Mouse (Mus musculus) gastrocnemius, postnatal 14 days (tissue): ENCODE results near the gene Sipa1l2. TPM values are rescaled to one million over a fixed set of nuclear protein-coding genes. Genes with fewer than 3 reads are reported as not detected.

Experiments used
- DNase-seq: peaks from one replicate; pipeline ENCODE4 v3.0.0; 2021; ENCODE audit warnings: mixed read lengths
- intact Hi-C: fragments of 180-260 bp; cut with DNase I; formaldehyde crosslinking; loops from one replicate; pipeline ENCODE4 v1.15.1; 2025; ENCODE audit warnings: low total_unique reads
- total RNA-seq, 2 experiments: library from RNA; stranded (reverse); gene quantifications; 2 replicates each; pipeline ENCODE4 v1.2.3; 2021

Sipa1l2 gene
- total RNA-seq, 2 experiments from 2014 or later: 8.8 to 10.1 TPM

DNA sequence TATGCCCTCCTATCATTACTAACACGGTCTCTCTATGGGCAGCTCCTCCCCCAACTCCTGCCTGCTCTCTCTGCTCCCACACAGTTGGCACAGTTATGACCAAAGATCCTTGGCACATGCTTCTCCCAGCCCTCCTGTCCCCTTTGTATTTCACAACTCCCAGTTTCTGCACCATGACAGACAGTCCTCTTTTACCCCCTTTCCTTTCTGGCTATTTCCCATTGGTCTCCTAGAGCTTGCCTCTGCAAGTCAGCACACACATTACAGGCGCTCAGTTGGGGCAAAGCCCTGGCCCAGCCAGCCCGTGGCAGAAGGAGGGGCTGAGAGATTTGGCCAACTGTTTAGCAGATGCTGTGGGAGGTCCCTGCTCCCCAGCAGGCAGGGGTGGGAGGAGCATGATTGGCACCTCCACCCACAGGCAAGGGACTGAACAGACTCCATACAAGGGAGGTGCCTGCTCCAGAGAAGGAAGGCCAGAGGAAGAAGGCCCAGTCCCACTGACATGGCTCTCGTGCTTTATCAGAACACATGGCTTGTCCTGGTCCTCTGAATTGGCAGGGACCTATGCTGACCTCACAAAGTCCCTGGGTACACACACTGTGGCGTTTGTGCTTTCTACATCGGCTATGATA, 184.0 kb downstream of the Sipa1l2 start:
- intact Hi-C loops: no loop called here
- DNase-seq: peak; percentile 58

DNA sequence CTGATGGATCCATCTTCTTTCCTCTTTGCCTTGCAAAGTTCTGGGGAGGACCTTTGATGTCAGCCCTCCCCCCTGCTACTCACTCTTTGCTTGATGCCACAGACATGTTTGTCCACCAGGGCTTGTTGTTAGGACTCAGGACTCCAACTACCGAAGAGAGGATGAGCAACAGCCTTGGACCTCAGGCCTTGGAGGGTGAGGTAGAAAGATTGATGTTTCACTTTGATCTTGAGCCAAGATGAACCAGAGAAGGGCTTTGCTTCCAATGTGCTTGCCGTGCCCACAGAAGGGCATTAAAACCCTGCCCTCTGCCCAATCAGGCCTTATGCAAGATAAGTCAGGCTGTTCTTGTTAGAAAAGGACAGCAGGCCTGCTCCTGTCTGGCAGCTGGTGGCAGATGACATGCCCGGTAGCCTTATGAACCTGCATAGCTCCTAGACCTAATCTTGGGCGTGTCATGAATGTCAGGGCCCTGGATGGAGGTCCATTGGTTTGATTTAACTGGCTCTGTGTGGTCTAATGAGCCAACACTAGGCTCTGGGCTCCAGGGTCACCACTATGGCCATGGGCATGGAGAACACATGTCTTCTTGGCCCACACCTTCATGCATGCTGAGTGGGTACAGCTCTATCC, 184.9 kb downstream of the Sipa1l2 start:
- intact Hi-C loops: no loop called here
- DNase-seq: no peak

DNA sequence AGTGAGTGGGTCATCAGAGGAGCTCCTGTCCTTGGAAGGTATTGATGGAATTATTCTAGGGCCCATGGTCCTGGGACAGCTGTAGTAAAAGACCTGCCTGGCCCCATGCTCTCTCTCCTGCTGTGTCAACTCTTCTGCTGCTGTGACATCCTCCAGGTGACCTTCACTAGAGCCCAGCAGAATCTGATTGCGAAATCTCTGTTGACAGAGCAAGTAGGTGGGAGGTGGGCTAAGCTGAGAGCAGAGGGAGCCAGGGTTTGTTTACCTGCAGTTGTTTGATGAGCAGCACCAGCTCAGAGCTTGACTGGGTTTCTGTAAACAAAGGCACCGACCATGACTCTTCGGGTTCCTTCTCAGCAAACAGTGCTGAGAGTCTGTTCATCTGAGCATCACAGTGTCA, 187.9 kb downstream of the Sipa1l2 start:
- intact Hi-C loops: no loop called here
- DNase-seq: no peak

DNA sequence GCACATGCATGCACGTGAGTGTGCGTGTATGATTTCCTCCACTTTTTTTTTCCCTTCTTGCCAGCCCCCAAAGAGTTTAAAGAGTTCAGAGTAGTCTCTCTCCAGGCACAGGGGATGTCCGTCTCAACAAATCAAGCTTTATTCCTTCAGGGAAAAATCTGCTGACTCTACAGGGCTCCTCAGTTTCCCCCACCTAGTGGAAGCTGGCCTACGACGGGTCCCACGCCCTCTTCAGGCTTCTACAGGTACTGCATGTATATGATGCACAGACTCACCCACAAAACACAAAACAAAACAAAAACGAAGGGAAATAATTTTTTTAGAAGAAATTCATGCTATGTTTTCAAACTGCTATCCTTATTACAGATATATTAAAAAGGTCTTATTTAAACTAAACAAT, 189.7 kb downstream of the Sipa1l2 start:
- intact Hi-C loops: no loop called here
- DNase-seq: no peak

DNA sequence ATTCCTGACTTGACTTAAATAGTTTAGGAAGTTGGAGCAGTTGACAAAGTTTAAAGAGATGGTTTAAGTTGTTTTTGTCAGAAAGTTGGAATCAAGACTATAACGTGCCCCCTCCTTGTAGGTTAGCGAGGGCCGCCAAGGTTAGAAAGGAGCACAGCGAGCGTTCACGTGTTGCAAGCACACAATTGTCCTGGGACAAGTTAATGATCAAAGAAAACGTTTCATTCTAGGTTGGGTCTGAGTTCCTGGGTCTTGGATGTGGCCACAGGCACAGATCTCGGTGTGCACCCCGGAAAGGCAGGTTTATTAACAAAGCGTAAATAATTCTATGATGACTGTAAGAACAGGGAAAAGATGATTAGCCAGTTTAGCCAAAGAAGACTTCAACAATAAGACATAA, 190.5 kb downstream of the Sipa1l2 start:
- intact Hi-C loops: no loop called here
- DNase-seq: no peak

DNA sequence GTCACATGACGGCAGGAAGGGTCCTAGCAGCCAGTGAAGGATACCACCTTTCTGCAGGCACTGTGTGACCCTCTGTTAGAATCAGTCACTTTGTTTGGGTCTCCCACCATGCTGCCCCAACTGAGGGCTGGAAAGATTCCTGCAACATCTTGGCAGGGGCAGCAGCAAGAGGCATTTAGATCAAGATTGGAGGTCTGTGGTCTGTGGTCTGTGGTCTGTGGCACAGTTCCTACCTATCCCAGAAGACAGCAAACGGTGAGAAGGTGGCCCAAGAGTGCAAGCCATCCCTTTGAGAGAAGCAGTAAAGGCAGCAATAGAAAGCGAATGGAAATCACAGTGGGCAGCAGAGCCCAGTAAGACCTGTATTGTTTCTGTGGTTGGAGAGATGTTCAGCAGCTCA, 191.9 kb downstream of the Sipa1l2 start:
- no peak for DNase-seq
- intact Hi-C loops: no loop called here

DNA sequence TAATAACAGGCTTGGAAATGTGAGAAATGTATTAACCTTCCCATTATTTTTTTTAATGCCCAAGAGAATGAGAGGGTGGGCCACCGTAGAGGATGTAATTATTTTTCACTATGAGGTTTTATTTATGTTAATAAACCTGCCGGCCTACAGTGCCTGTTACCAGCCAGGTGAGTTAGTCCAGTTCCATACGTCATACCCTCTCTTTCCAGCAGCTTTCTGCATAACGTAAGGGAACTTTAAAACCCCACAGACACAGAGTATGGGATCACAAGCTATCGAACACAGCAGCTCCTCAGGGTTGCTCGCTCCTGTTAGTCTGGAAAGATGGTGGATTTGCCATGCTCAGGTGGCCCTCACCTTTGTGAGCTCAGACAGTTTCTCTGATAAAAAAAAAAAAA, 193.2 kb downstream of the Sipa1l2 start:
- DNase-seq: no peak
- intact Hi-C loops: no loop called here

DNA sequence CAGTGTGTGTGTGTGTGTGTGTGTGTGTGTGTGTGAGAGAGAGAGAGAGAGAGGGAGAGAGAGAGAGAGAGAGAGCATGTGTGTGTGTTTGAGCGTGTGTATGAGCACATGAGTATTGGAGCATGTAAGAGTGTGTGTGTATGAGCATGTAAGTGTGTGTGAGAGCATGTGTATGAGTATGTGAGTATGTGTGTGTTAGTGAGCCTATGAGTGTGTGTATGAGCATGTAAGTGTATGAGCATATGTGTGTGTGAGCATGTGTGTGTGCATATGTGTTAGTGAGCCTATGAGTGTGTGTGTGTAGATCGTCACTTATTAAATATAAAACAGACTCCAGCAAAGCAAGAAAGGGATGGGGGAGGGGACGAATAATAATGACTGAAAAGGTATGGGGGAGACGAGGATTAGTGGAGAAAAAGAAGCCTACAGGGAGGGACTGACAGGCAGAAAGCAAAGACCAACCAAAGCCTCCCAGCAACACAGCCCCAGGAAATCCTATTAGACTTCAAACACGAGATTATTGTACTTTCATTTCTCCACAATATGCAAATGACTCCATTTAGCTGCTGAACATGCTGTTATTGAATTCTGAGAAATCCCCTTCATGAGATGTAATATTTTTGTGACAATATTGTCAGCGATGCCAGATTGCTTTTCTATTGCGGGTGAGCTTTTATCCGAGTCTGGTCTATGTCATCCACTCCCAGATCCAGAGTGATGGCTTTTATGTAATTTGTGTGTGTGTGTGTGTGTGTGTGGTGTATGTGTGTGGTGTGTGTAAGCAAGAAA, 193.8 kb downstream of the Sipa1l2 start:
- intact Hi-C loops: no loop called here
- no peak for DNase-seq

DNA sequence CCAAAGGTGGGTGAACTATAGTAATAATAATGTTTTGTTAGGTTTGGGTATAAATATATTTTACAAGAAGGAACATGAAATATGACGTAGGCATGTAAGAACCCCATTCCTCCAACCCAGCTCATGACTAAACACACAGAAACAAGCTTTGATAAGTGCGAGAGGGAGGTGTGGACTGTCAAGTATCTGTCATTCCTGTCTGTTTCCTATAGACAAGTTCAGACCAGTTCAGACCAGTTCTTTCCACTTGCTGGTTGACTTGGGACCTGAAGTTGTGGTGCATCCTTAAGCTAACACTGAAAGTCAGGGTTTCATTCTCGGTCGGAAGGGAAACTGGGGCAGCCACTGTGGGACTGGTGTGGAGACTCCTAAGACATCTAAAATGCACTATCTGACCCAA, 197.0 kb downstream of the Sipa1l2 start:
- intact Hi-C loops: no loop called here

DNA sequence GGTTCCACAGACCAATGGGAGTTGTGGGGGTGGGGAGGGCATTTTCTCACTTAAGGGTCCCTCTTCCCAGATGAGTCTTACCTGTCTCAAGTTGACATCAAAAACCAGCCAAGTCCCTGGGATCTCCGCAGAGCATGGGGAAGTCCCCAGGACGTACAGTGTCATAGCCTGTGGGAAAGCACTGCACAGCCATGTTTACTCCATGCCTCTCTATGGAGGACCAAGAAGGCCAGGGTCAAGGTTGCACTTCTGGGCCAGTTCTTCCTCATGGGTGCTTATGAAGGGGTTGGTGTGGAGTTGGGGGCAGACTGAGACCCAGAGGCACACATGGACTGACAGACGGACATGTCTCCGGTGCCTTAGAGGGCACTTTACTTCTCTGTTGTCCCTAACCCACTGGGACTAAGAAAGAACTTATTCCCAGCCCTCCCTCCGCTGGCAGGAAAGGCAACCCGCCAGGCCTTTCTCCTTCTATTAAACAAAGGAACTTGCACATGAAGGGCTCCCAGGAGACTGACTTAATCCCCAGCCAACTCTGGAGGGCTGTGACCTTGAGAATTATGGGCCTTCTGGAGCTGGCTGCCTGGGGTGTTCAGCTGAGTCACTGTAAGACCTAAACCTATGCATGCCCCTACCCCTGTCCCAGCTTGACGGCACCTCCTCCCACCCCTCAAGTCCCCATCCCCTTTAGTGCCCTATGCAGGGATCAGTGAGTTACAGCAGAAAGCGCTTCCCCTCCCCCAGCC, 199.9 kb downstream of the Sipa1l2 start:
- DNase-seq: no peak
- intact Hi-C loops: no loop called here

More for the DNA sequence above, 197.0 kb downstream of the Sipa1l2 start:
- no peak for DNase-seq

DNA sequence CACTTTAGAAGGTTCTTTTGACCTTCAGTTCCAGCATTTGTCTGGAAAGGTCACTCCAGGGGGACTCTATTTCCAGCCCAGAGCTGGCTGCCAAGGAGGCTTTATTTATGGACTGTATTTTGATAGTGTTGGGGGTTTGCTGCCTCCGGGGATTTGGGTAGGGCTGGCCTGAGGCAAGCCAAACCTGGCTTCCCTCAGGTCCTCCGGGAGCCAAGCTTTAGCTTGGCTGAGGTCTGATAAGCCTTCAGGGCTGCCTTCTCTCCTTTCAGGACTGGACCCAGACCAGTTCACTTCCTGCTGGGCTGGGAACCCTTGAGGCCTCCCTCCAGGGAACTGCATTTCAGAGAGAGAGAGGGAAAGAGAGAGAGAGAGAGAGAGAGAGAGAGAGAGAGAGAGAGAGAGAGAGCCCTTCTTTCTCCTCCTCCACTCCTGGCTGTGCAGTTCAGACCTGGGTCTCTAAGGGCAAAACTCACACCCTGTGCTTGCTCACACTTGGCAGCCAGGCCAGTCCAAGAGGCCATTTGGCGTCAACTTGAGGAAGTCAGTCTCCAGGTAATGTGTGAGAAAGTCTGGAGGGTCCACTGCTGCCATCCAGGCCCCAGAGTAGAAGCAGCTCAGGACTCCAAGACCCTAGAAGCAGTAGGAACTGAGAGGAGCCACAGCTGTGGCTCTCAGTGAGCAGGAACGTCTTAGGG, 201.1 kb downstream of the Sipa1l2 start:
- intact Hi-C loops: no loop called here
- DNase-seq: peak; percentile 57

Other genes with a start within 250 kb of the Sipa1l2 start
- gene Map10, start 100.0 kb upstream of the Sipa1l2 start, total RNA-seq: 1 to 10 TPM; 3.1 TPM
- gene Ntpcr, start 160.2 kb upstream of the Sipa1l2 start, total RNA-seq: 10 to 100 TPM; 11.9 to 14.3 TPM